Mouse (Mus musculus) forebrain, postnatal 0 days (tissue): ENCODE measurements around the gene Rad51b. TPM values are rescaled to one million over a fixed set of nuclear protein-coding genes. Genes with fewer than 3 reads are reported as not detected.

ENCODE experiments used
- ATAC-seq: fragments of 200-750 bp; cut with Nextera tagmentation; 2 replicates; pipeline ENCODE4 v1.8.0; 2017; ENCODE audit warnings: mild to moderate bottlenecking, moderate library complexity
- DNase-seq: peaks from one replicate; pipeline ENCODE4 v3.0.0-alpha.2; 2015
- H3K27ac ChIP-seq: fragments of 300-500 bp; sonication (generic); 2 replicates; pipeline ENCODE4 v1.5.1; 2014; ENCODE audit warnings: low read depth, mild to moderate bottlenecking, antibody characterized with exemption, low read length, moderate library complexity, mixed read lengths
- H3K27me3 ChIP-seq: fragments of 300-500 bp; sonication (generic); 2 replicates; pipeline ENCODE4 v1.6.1; 2014; ENCODE audit warnings: mild to moderate bottlenecking, low read length, mixed read lengths; ENCODE audit not compliant: insufficient read depth
- H3K36me3 ChIP-seq: fragments of 300-500 bp; sonication (generic); 2 replicates; pipeline ENCODE4 v1.6.1; 2014; ENCODE audit warnings: mild to moderate bottlenecking, moderate library complexity; ENCODE audit not compliant: insufficient read depth
- H3K4me1 ChIP-seq: fragments of 300-500 bp; sonication (generic); 2 replicates; pipeline ENCODE4 v1.6.1; 2014; ENCODE audit warnings: antibody characterized with exemption; ENCODE audit not compliant: insufficient read depth
- H3K4me2 ChIP-seq: fragments of 300-500 bp; sonication (generic); 2 replicates; pipeline ENCODE4 v1.6.1; 2014; ENCODE audit warnings: low read depth, mild to moderate bottlenecking, moderate library complexity
- H3K4me3 ChIP-seq: fragments of 300-500 bp; sonication (generic); 2 replicates; pipeline ENCODE4 v1.5.1; 2014; ENCODE audit warnings: low read depth, low read length, mixed read lengths
- H3K9ac ChIP-seq: fragments of 300-500 bp; sonication (generic); 2 replicates; pipeline ENCODE4 v1.6.1; 2014; ENCODE audit warnings: mild to moderate bottlenecking
- H3K9me3 ChIP-seq: fragments of 300-500 bp; sonication (generic); 2 replicates; pipeline ENCODE4 v1.6.1; 2016; ENCODE audit warnings: low read length
- CTCF ChIP-seq: sonication (generic); IDR thresholded peaks from 2 replicates; pipeline ENCODE4 v1.5.1; 2016; ENCODE audit warnings: antibody characterized with exemption, control low read depth, low read depth
- WGBS: fragments of 180-500 bp; shearing (Covaris S2); extraction: QIAGEN DNeasy Blood & Tissue Kit; methylation state at CpG from one replicate; pipeline ENCODE4 v1.1.7; 2014; 5-methylcytosine and 5-hydroxymethylcytosine counted together
- polyA plus RNA-seq: library from polyadenylated mRNA; unstranded; fragments of >200 nt; fragmentation: Nextera tagmentation; extraction: Ambion mirVana; gene quantifications from 2 replicates; pipeline ENCODE4 v1.2.1, GENCODE M21; 2015
- total RNA-seq: library from RNA; depleted of rRNA; stranded (reverse); fragments of >200 nt; gene quantifications from 2 replicates; pipeline ENCODE4 v1.2.3, GENCODE M21; 2014

Rad51b gene
- total and polyA plus RNA-seq, 2 experiments from 2014 or later: 0.62 to 1.1 TPM

DNA sequence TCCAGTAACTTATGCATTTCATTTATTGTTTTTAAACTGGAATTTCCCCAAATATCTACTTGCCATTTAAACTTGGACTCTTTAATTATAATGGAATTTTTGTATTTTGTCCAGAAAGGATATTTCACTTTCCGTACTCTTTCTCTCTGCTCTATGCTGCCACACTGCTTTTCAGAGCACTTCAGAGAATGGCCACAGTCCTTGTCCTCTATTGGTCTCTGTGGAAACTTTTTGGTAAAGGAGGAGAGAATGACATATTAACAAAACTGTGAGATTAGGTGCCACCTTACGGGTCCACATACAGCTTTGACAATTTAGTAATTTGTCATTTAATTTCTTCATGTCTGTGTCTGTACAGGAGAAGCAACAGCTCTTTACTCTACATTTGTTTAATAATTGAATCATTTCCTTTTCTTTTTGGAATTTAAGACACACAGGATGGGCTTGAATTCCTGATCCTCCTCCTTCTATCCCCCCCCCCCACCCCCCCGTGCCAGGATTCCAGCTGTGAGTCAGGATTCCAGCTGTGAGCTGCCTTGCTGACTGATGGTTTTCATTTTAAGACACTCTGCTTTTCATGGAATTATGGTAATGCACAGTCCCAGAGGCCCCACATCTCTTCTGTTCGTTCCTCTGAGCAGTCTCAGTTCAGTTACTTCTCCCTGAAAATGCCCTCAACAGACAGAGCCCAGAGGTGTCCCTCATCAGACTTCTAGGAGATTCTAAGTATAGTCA, 112.2 kb downstream of the Rad51b start:
- H3K27me3 ChIP-seq: no peaks in the 10 kb centered on the region
- H3K4me3 ChIP-seq: no peak overlapping the region
- TF ChIP-seq CTCF: no peak
- no peak overlapping the region for H3K4me2 ChIP-seq
- H3K9ac ChIP-seq: no peak overlapping the region
- WGBS: 46% methylated on average over 4 of the region's 4 CpGs
- ATAC-seq: no peak
- no peaks in the 10 kb centered on the region for H3K9me3 ChIP-seq
- no peaks in the 10 kb centered on the region for H3K4me1 ChIP-seq
- H3K36me3 ChIP-seq: no peaks in the 10 kb centered on the region
- no peak for DNase-seq
- no peak overlapping the region for H3K27ac ChIP-seq

DNA sequence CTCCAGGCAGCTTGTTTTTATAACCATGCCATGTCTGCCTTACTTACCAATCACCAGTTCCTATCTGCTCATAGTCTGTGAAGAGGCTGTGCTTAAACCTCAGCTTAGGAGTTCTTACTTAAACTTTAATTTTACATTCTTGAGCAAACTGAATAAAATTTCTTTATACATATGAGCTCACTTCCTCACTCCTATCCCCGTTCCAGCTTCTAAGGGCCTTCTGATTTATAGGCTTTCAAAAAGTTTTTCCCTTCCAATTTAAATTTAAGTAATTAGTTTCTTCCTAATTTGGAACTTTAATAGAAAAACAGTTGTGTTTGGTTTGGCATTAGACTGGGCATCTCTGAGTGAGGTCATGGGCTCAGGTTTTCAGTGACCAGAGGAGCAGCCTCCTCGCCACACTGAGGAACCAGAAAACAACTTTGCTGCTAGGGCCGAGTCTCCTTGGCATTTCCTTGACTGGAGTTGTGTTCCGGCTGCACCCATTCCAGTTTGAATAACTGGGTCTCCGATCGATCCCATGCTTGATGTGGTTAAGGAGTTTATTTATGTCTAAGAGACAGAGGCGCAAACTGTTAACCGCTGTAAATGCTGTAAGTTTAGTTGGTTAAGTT, 115.9 kb downstream of the Rad51b start:
- H3K9ac ChIP-seq: no peak overlapping the region
- H3K9me3 ChIP-seq: no peaks in the 10 kb centered on the region
- DNase-seq: no peak
- no peak for ATAC-seq
- no peak overlapping the region for H3K4me3 ChIP-seq
- H3K4me1 ChIP-seq: no peaks in the 10 kb centered on the region
- 89% methylated on average over 8 of the region's 8 CpGs for WGBS
- no peaks in the 10 kb centered on the region for H3K27me3 ChIP-seq
- no peaks in the 10 kb centered on the region for H3K36me3 ChIP-seq
- no peak overlapping the region for H3K4me2 ChIP-seq
- H3K27ac ChIP-seq: no peak overlapping the region
- TF ChIP-seq CTCF: no peak

DNA sequence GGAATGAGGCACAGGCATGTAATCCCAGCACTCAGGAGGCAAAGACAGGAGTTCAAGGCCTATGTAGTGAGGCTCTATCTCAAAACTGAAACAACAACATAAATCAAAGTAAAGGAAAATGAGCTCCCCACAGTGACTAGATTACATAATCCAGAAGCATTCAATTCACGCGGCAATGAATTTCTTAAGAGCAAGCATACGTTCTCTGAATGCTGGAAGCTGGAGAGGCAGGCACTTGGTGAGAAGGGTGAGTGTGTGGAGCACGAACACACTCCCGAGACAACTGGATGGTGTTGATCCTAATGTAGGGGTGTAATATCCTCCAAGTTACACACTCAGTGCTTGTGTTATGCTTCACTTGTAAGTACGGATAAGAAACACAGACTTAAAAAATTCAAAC, 120.3 kb downstream of the Rad51b start:
- H3K4me2 ChIP-seq: no peak overlapping the region
- ATAC-seq: no peak
- H3K9ac ChIP-seq: no peak overlapping the region
- 65% methylated on average over 6 of the region's 6 CpGs for WGBS
- H3K9me3 ChIP-seq: no peaks in the 10 kb centered on the region
- no peak overlapping the region for H3K4me3 ChIP-seq
- no peaks in the 10 kb centered on the region for H3K36me3 ChIP-seq
- H3K4me1 ChIP-seq: no peaks in the 10 kb centered on the region
- no peaks in the 10 kb centered on the region for H3K27me3 ChIP-seq
- TF ChIP-seq CTCF: no peak
- no peak overlapping the region for H3K27ac ChIP-seq
- DNase-seq: no peak

DNA sequence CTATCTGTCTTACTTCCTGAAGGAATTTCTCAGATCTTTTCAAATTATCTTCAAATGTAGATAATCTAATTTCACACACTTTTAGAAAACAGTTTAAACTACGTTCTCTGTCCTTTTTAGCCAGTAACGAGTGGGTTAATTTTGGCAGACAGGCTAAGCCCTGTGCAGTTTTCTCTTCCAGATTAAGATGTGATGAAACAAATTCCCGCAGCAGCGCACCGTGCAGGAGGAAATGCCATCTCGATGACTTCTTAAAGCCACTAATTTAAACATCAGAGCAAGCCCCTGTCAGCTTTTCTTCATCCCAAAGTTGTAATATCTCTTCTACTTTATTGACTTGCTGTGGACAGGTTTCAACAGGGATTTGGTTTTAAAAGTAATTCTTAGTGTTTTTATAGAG, 123.5 kb downstream of the Rad51b start:
- Histone ChIP-seq H3K27me3 (no peaks in the 10 kb centered on the region), H3K27ac (no peak overlapping the region), H3K4me1 (no peaks in the 10 kb centered on the region), H3K9ac (no peak overlapping the region), H3K9me3 (no peaks in the 10 kb centered on the region), H3K4me2 (no peak overlapping the region), H3K36me3 (no peaks in the 10 kb centered on the region), H3K4me3 (no peak overlapping the region)
- WGBS: 12% methylated on average over 6 of the region's 6 CpGs
- DNase-seq (no peak), ATAC-seq (no peak)
- TF ChIP-seq CTCF: no peak

DNA sequence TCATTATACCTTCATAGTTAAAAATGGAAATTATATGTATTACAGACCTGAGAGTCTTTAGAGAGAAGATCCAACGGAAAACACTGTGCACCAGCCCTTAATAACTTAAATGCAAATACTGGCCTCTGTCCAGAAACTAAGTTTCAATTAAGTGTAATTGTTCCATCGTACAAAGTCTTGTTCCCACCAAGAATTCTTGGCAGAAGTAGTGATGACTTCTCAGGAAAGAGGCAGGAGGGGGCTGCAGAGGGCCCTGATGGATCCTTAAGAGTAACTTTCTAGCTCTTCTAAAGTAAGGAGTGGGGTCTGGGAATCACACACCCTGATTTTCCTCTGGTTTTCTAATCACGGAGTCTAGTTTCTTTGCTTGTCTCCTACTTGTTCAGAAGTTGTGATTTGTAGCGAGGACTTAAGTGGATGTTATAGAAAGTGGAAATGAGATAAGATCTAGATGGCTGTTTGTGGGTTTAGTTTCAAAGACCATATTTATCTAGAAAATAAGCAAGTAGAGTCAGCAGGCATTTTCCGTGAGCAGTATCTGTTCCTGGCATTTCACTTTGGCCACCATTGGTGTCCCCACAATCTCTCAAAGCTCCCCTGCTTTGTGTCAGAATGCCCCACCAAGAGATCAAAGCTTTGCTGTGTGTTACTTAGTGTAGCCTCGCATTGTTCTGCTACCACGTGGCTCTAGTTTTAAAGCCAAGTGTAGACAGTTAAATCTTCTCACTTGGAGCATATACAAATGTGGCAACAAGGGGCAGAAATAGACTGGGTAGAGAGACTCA, 132.6 kb downstream of the Rad51b start:
- no peak for TF ChIP-seq CTCF
- H3K9me3 ChIP-seq: no peaks in the 10 kb centered on the region

DNA sequence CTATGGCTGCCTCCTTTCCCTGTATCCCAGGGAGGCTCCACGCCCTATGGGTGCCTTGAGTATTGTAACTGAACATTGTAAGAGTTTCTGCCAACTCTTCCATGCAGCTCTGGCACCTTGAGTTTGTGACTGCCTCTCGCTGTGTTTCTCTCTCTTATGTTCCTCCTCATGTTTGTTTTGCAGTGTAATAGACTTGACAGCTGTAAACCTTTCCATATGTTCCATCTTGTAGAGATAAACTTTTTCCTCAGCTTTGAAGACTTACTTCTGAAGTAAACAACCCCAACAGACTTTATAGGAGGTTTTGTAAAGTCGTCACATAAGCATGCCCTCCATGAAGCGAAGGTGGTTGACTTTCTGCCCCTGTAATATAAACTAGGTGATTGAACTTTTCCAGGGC, 134.1 kb downstream of the Rad51b start:
- 84% methylated on average over 4 of the region's 4 CpGs for WGBS

More for the DNA sequence above, 132.6 kb downstream of the Rad51b start:
- no peak overlapping the region for H3K4me3 ChIP-seq
- DNase-seq: no peak
- no peak overlapping the region for H3K9ac ChIP-seq
- ATAC-seq: no peak
- no peaks in the 10 kb centered on the region for H3K36me3 ChIP-seq
- 46% methylated on average over 7 of the region's 7 CpGs for WGBS
- no peaks in the 10 kb centered on the region for H3K4me1 ChIP-seq
- H3K27ac ChIP-seq: no peak overlapping the region
- H3K4me2 ChIP-seq: no peak overlapping the region
- H3K27me3 ChIP-seq: no peaks in the 10 kb centered on the region

More for the DNA sequence above, 134.1 kb downstream of the Rad51b start:
- no peaks in the 10 kb centered on the region for H3K9me3 ChIP-seq
- H3K4me3 ChIP-seq: no peak overlapping the region
- ATAC-seq: no peak
- no peak overlapping the region for H3K4me2 ChIP-seq
- no peak overlapping the region for H3K9ac ChIP-seq
- no peaks in the 10 kb centered on the region for H3K4me1 ChIP-seq
- TF ChIP-seq CTCF: no peak
- H3K27ac ChIP-seq: no peak overlapping the region
- no peak for DNase-seq
- H3K36me3 ChIP-seq: no peaks in the 10 kb centered on the region
- no peaks in the 10 kb centered on the region for H3K27me3 ChIP-seq
